Mouse (Mus musculus) ovary, postnatal 14 days (tissue): ENCODE measurements around the gene Negr1.

Source experiments
- DNase-seq: peaks from one replicate; pipeline ENCODE4 v3.0.0; 2022; ENCODE audit warnings: low spot score

Gene Negr1

GRCm38 (mm10) chr3:156561524-156562423 lies at the start of gene Negr1:
TSS of gene Negr1 (plus strand) at chr3:156561794.
- DNase-seq = peak; percentile 59

GRCm38 (mm10) chr3:156526461-156526933 lies 35.1 kb upstream of the Negr1 start:
- DNase-seq = no peak

GRCm38 (mm10) chr3:156527231-156527995 lies 34.2 kb upstream of the Negr1 start:
- no peak for DNase-seq

GRCm38 (mm10) chr3:156559441-156559825 lies 2.2 kb upstream of the Negr1 start:
- no peak for DNase-seq

- DNase-seq = no peak
Observed at GRCm38 (mm10) chr3:156559826-156560471, 1.6 kb upstream of the Negr1 start.

GRCm38 (mm10) chr3:156560766-156561165 lies 828 bp upstream of the Negr1 start:
- DNase-seq = peak; percentile 42

- DNase-seq = no peak
Observed at GRCm38 (mm10) chr3:156562424-156562785, 811 bp downstream of the Negr1 start.

GRCm38 (mm10) chr3:156562796-156563195 lies 1.2 kb downstream of the Negr1 start:
- no peak for DNase-seq

- DNase-seq = no peak
Observed at GRCm38 (mm10) chr3:156563353-156563752, 1.8 kb downstream of the Negr1 start.

- DNase-seq = no peak
Observed at GRCm38 (mm10) chr3:156573465-156573864, 11.9 kb downstream of the Negr1 start.

GRCm38 (mm10) chr3:156576292-156576691 lies 14.7 kb downstream of the Negr1 start:
- DNase-seq = no peak

GRCm38 (mm10) chr3:156590612-156591011 lies 29.0 kb downstream of the Negr1 start:
- no peak for DNase-seq

GRCm38 (mm10) chr3:156591125-156591524 lies 29.5 kb downstream of the Negr1 start:
- no peak for DNase-seq

- DNase-seq = no peak
Observed at GRCm38 (mm10) chr3:156606846-156607245, 45.3 kb downstream of the Negr1 start.

GRCm38 (mm10) chr3:156619921-156620320 lies 58.3 kb downstream of the Negr1 start:
- DNase-seq = no peak

GRCm38 (mm10) chr3:156628594-156628993 lies 67.0 kb downstream of the Negr1 start:
- DNase-seq = no peak

GRCm38 (mm10) chr3:156632942-156633341 lies 71.3 kb downstream of the Negr1 start:
- no peak for DNase-seq

GRCm38 (mm10) chr3:156639382-156639781 lies 77.8 kb downstream of the Negr1 start:
- DNase-seq = no peak

GRCm38 (mm10) chr3:156643710-156644363 lies 82.2 kb downstream of the Negr1 start:
- peak; percentile 7 for DNase-seq

GRCm38 (mm10) chr3:156648378-156648777 lies 86.8 kb downstream of the Negr1 start:
- no peak for DNase-seq

GRCm38 (mm10) chr3:156662553-156662952 lies 101.0 kb downstream of the Negr1 start:
- no peak for DNase-seq

- DNase-seq = no peak
Observed at GRCm38 (mm10) chr3:156672560-156672959, 111.0 kb downstream of the Negr1 start.
